Mouse (Mus musculus) brown adipose tissue, adult 24 weeks (tissue): ENCODE data around the gene Klhl22. TPM values are rescaled to one million over a fixed set of nuclear protein-coding genes. Genes with fewer than 3 reads are reported as not detected.

Experiments
- H3K27ac ChIP-seq: fragments of 200-500 bp; replicated peaks from 2 replicates; pipeline ENCODE4 v1.5.1; 2012; ENCODE audit warnings: low read depth, mild to moderate bottlenecking, low read length
- H3K4me1 ChIP-seq: fragments of 200-500 bp; 2 replicates; pipeline ENCODE4 v1.6.1; 2012; ENCODE audit warnings: low read length, mixed read lengths; ENCODE audit not compliant: control insufficient read depth, insufficient read depth, insufficient read length
- H3K4me3 ChIP-seq: fragments of 200-500 bp; 2 replicates; pipeline ENCODE4 v1.5.1; 2012; ENCODE audit warnings: low read depth, mild to moderate bottlenecking, low read length, moderate library complexity; ENCODE audit not compliant: insufficient read depth
- polyA plus RNA-seq: library from polyadenylated mRNA; stranded (reverse); fragments of >200 nt; gene quantifications from 2 replicates; pipeline ENCODE4 v1.2.4, GENCODE M21; 2012; ENCODE audit not compliant: missing spikeins, insufficient read depth, insufficient read length

Klhl22 gene
- polyA plus RNA-seq, 1 experiment: 10.2 TPM

DNA sequence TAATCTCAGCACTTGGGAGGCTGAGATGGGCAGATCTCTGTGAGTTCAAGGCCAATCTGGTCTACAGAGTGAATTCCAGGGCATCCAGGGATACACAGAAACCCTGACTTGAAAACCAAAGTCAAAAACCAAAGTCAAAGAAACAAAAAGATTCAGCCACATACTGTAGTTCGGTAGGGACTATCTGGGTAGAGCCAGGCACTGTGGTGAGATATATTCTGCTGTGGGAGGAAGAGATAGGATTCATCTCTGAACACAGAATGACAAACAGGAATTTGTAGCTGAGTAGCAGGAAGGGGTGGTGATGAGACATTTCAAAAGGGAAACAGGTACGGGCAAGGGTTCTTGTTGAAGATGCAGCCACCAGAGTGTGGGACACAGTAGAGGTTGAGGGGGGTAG, 68.8 kb downstream of the Klhl22 start:
- Histone ChIP-seq H3K27ac (no peak overlapping the region), H3K4me1 (no peaks in the 10 kb centered on the region), H3K4me3 (no peak overlapping the region)

DNA sequence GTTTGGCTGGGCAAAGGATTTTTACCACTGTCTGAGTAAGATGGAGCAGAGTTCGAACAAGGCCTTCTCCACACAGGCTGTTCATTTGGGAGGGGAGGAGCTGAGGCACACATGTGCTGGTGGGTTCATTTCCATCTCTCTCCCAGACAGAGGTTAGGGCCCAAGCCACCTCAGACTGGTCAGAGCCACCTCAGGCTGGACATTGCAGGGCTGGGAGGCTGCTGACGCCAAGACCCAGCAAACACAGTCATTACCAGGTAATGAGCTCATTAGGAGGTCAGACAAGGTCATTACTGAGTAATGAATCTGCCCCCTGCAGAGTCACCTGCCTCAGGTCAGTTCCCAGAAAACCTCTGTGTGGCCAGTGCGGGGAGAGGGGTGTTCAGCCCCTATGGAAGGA, 69.4 kb downstream of the Klhl22 start:
- H3K4me1 ChIP-seq: no peaks in the 10 kb centered on the region
- no peak overlapping the region for H3K27ac ChIP-seq
- no peak overlapping the region for H3K4me3 ChIP-seq

- H3K4me1 ChIP-seq: no peaks in the 10 kb centered on the region
- H3K27ac ChIP-seq: no peak overlapping the region
- H3K4me3 ChIP-seq: no peak overlapping the region
Observed at GRCm38 (mm10) chr16:17830385-17831178, 71.2 kb downstream of the Klhl22 start.

- Histone ChIP-seq H3K27ac (no peak overlapping the region), H3K4me1 (no peaks in the 10 kb centered on the region), H3K4me3 (no peak overlapping the region)
Observed at GRCm38 (mm10) chr16:17831781-17832180, 72.4 kb downstream of the Klhl22 start.

DNA sequence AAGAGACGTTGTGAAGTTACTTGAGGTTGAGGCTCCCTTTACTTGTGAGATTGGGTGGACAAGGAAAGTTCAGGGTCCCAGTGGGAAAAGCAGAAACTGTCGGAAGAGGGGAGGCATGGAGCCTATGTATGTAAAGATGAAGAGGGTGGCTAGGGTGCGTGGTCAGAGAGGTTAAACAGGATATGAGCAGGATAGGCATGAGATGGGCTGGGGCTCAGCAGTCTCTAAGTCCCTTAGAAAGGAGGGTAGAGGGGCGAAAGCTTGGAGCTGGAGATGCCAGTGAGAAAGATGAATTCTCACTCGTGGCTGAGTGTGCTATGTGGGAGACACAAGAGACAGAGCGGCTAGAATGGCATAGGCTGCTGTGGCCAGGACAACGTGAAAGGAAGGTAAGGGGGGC, 73.4 kb downstream of the Klhl22 start, which contains the start of gene B830017H08Rik:
B830017H08Rik (plus strand) TSS at position 301 of the 400 bp plus-strand sequence.
- H3K27ac ChIP-seq: no peak within 1 kb of the TSS
- H3K4me1 ChIP-seq: no peaks in the 10 kb centered on the region
- peak within 1 kb of the TSS; percentile 42 for H3K4me3 ChIP-seq

GRCm38 (mm10) chr16:17833321-17833680, 73.9 kb downstream of the Klhl22 start:
- Histone ChIP-seq H3K4me1 (no peaks in the 10 kb centered on the region), H3K27ac (no peak overlapping the region), H3K4me3 (peak overlapping the region; percentile 42)

DNA sequence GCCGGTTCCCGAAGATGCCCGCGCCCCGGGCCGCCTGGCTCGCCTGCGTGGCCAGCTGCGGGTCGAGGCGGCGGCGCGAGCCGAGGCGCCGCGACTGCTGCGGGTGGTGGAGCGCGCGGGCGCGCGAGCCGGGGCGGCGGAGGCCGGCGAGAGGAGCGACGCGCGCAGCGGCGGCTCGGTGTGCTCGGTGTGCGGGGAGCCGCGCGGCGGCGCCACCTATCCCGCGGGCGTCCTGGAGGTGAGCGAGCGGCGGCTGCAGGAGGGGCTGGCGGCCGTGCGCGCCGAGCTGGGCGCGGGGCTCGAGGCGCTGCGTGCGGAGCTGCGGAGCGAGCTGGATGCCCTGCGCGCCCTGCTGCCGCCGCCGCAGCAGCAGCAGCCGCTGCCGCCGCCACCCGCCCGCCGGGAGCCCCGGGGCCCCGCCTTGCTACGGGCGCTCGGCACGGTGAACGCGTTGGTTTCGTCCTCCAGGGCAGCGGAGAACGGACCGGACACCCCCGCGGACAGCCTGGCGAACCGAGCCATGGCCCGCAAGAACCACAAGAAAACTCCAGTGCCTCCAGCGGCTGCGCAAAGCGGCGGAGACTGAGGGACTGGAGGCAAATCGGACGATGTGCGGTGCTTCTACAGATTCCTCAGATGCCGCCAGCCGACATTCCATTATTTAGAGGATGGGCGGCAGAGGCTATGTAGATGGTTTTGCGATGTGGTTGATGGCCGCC, 74.4 kb downstream of the Klhl22 start:
- no peaks in the 10 kb centered on the region for H3K4me1 ChIP-seq
- peak overlapping the region; percentile 42 for H3K4me3 ChIP-seq
- no peak overlapping the region for H3K27ac ChIP-seq

DNA sequence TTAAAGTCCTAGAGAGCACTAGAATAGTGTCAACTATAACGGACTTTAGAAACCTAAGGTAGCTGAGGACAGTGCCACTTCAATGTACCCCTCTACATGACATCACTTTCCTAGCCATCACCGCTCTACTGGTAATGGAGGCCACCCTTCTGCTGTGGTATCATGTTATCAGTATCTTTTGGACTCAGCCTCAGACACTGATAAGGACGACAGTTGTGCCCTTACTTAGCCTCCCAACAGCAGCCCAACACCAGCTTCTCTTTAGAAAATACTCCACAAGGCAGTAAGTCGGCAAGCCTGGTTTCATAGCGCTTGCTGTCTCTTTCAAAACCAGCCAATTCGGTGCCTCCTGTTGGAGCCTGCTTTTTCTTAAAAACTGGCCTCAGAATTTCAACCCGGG, 75.1 kb downstream of the Klhl22 start:
- Histone ChIP-seq H3K4me1 (no peaks in the 10 kb centered on the region), H3K27ac (no peak overlapping the region), H3K4me3 (no peak overlapping the region)

DNA sequence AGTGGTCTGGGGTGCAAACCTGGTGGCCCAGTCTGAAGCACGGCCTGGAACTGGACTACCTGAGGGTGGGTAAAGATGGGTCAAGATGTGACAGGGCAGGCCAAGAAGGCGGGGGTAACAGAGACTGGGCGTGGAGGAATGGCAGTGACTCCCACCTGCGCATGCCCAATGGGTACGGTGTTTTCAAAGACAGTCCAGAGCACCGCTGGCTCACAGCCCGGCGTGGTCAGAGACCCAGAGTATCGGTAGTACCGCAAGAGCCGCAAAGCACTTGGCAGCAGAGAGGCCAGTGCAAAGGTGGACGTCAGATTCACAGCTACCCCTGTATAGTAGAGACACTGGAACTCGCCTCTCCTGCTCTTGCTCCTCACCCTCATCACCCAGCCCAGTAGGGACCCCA, 76.1 kb downstream of the Klhl22 start:
- Histone ChIP-seq H3K4me3 (no peak overlapping the region), H3K27ac (no peak overlapping the region), H3K4me1 (no peaks in the 10 kb centered on the region)

GRCm38 (mm10) chr16:17838051-17838450, 78.6 kb downstream of the Klhl22 start, which contains the start of gene Car15:
Gene Car15 (minus strand): TSS chr16:17838364.
- Histone ChIP-seq H3K4me1 (no peaks in the 10 kb centered on the region), H3K27ac (no peak within 1 kb of the TSS), H3K4me3 (no peak within 1 kb of the TSS)

- no peaks in the 10 kb centered on the region for H3K4me1 ChIP-seq
- H3K27ac ChIP-seq: no peak overlapping the region
Observed at GRCm38 (mm10) chr16:17839976-17840375, 80.6 kb downstream of the Klhl22 start.

GRCm38 (mm10) chr16:17842437-17842836, 83.0 kb downstream of the Klhl22 start:
- no peaks in the 10 kb centered on the region for H3K4me1 ChIP-seq
- no peak overlapping the region for H3K4me3 ChIP-seq
- H3K27ac ChIP-seq: no peak overlapping the region

More at GRCm38 (mm10) chr16:17839976-17840375, 80.6 kb downstream of the Klhl22 start:
- no peak overlapping the region for H3K4me3 ChIP-seq

Other genes starting within 250 kb of the Klhl22 start
- 19.5 and 21.9 TPM in 2 replicates for gene Thap7, start 228.5 kb upstream of the Klhl22 start, polyA plus RNA-seq
- 0.91 TPM in 1 of 2 replicates, not detected in the other for gene Lrrc74b, start 198.4 kb upstream of the Klhl22 start, polyA plus RNA-seq
- gene P2rx6, start 197.7 kb upstream of the Klhl22 start, polyA plus RNA-seq: 4.6 and 7.6 TPM in 2 replicates
- 1.5 TPM in 1 of 2 replicates, not detected in the other for gene Slc7a4, start 176.4 kb upstream of the Klhl22 start, polyA plus RNA-seq
- 10.9 and 20.6 TPM in 2 replicates for gene Smpd4, start 140.3 kb upstream of the Klhl22 start, polyA plus RNA-seq
- not detected in 2 replicates for gene Ccdc74a, start 113.1 kb upstream of the Klhl22 start, polyA plus RNA-seq
- gene Med15, start 26.7 kb upstream of the Klhl22 start, polyA plus RNA-seq: 14.7 and 16.2 TPM in 2 replicates
- gene Scarf2, start 37.7 kb downstream of the Klhl22 start, polyA plus RNA-seq: 0.92 and 1.8 TPM in 2 replicates
- not detected in 2 replicates for gene B830017H08Rik, start 73.5 kb downstream of the Klhl22 start, polyA plus RNA-seq
- gene Car15, start 78.7 kb downstream of the Klhl22 start, polyA plus RNA-seq: 1.5 and 2.1 TPM in 2 replicates
- gene Gm20518, start 132.1 kb downstream of the Klhl22 start, polyA plus RNA-seq: not detected in 2 replicates
- 0.28 TPM in 1 of 2 replicates, not detected in the other for gene Tssk1, start 134.6 kb downstream of the Klhl22 start, polyA plus RNA-seq
- gene Dgcr2, start 138.9 kb downstream of the Klhl22 start, polyA plus RNA-seq: 15.5 and 17.6 TPM in 2 replicates
- not detected in 2 replicates for gene Tssk2, start 139.0 kb downstream of the Klhl22 start, polyA plus RNA-seq
- 8.3 and 8.8 TPM in 2 replicates for gene Ess2, start 151.7 kb downstream of the Klhl22 start, polyA plus RNA-seq
- not detected in 2 replicates for gene Gsc2, start 155.4 kb downstream of the Klhl22 start, polyA plus RNA-seq
- 1,001 and 1,166 TPM in 2 replicates for gene Slc25a1, start 168.6 kb downstream of the Klhl22 start, polyA plus RNA-seq
- not detected in 2 replicates for gene Vpreb2, start 220.8 kb downstream of the Klhl22 start, polyA plus RNA-seq